Mouse (Mus musculus) lung, embryonic 15.5 days (tissue): ENCODE results near the gene Dnajc22. TPM values are rescaled to one million over a fixed set of nuclear protein-coding genes. Genes with fewer than 3 reads are reported as not detected.

Experiments
- microRNA-seq: library from miRNA; unstranded; fragments of <30 nt; microRNA quantifications from one replicate; pipeline ENCODE4, GENCODE M21; 2016
- polyA plus RNA-seq: library from polyadenylated mRNA; unstranded; fragments of >200 nt; fragmentation: Nextera tagmentation; extraction: Ambion mirVana; gene quantifications from 2 replicates; pipeline ENCODE4 v1.2.1, GENCODE M21; 2015

Gene Dnajc22
- polyA plus RNA-seq, 1 experiment from 2014 or later = 1.9 TPM

Small RNA genes lying within 50 kb of the gene (microRNA-seq; reads per million reads assigned to microRNA genes)
- gene Mir6960 = 1.5 reads per million

Other genes with a start within 250 kb of the Dnajc22 start
- 11.1 and 12.5 TPM in 2 replicates for gene Kmt2d, start 222.0 kb upstream of the Dnajc22 start, polyA plus RNA-seq
- 9.9 and 11.6 TPM in 2 replicates for gene Rhebl1, start 198.6 kb upstream of the Dnajc22 start, polyA plus RNA-seq
- gene Dhh, start 194.6 kb upstream of the Dnajc22 start, polyA plus RNA-seq = 2.3 and 2.8 TPM in 2 replicates
- gene Lmbr1l, start 174.9 kb upstream of the Dnajc22 start, polyA plus RNA-seq = 14.8 and 15.8 TPM in 2 replicates
- 1,916 and 1,998 TPM in 2 replicates for gene Tuba1b, start 158.6 kb upstream of the Dnajc22 start, polyA plus RNA-seq
- gene Gm49450, start 139.6 kb upstream of the Dnajc22 start, polyA plus RNA-seq = not detected in 2 replicates
- 1,060 and 1,067 TPM in 2 replicates for gene Tuba1a, start 139.5 kb upstream of the Dnajc22 start, polyA plus RNA-seq
- 211 and 224 TPM in 2 replicates for gene Tuba1c, start 63.3 kb upstream of the Dnajc22 start, polyA plus RNA-seq
- 3.1 and 6.8 TPM in 2 replicates for gene Prph, start 38.0 kb upstream of the Dnajc22 start, polyA plus RNA-seq
- 35.4 and 41.9 TPM in 2 replicates for gene Troap, start 18.6 kb upstream of the Dnajc22 start, polyA plus RNA-seq
- not detected in 2 replicates for gene C1ql4, start 5.4 kb upstream of the Dnajc22 start, polyA plus RNA-seq
- gene Spats2, start 32.7 kb downstream of the Dnajc22 start, polyA plus RNA-seq = 37.8 and 38.9 TPM in 2 replicates
- gene Kcnh3, start 131.7 kb downstream of the Dnajc22 start, polyA plus RNA-seq = 0.65 and 0.79 TPM in 2 replicates
- gene Mcrs1, start 158.8 kb downstream of the Dnajc22 start, polyA plus RNA-seq = 141 TPM in 2 replicates
- gene Prpf40b, start 201.9 kb downstream of the Dnajc22 start, polyA plus RNA-seq = 55.1 and 55.3 TPM in 2 replicates
- gene Fam186b, start 202.7 kb downstream of the Dnajc22 start, polyA plus RNA-seq = 0.05 and 0.35 TPM in 2 replicates